Mouse (Mus musculus) testis, adult 2 months (tissue): ENCODE results near the gene BC052040.

ENCODE experiments used
- CTCF ChIP-seq: fragments of 200-500 bp; IDR thresholded peaks from 2 replicates; pipeline ENCODE4 v1.5.1; 2012; ENCODE audit warnings: low read depth, mild to moderate bottlenecking, inconsistent platforms, low read length, moderate library complexity; ENCODE audit not compliant: control insufficient read depth, insufficient read depth, insufficient replicate concordance
- POLR2A ChIP-seq: fragments of 200-500 bp; IDR thresholded peaks from 2 replicates; pipeline ENCODE4 v1.6.1; 2012; ENCODE audit warnings: low read depth, mild to moderate bottlenecking, inconsistent platforms, low read length, moderate library complexity; ENCODE audit not compliant: control insufficient read depth

DNA sequence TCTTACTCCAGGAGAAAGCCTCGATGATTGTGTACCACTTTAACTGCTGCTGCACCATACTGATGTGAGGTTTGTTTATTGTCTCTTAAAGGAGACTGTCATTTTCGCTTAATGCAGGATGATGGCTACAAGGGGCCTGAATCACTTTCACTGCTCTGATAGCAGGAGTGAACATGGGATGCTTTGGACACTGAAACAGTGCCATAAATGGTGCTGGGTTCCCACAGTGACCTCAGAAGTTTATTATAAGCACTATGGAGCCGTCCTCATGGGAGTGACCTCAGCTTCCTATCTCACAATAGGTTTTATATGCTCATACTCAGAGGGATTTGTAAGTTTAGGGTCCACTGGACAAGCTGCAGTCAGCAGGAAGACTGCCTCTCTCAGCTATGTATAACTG lies 149.7 kb downstream of the BC052040 start:
- TF ChIP-seq CTCF (no peak), POLR2A (no peak)
